Mouse (Mus musculus) liver, embryonic 11.5 days (tissue): Measurements from ENCODE around the gene Pramef6. TPM values are rescaled to one million over a fixed set of nuclear protein-coding genes. Genes with fewer than 3 reads are reported as not detected.
"Not testable (repeated sequence)": the region's sequence is repeated elsewhere in the genome, so short reads cannot be mapped to it uniquely, and the experiment has no call there.

Experiments used
- ATAC-seq: fragments of 200-750 bp; cut with Nextera tagmentation; replicated peaks from 2 replicates; pipeline ENCODE4 v1.8.0; 2017; ENCODE audit warnings: moderate number of reproducible peaks, mild to moderate bottlenecking, moderate TSS enrichment, moderate library complexity; ENCODE audit not compliant: low FRiP score
- DNase-seq: peaks from one replicate; pipeline ENCODE4 v3.0.0-alpha.2; 2017; ENCODE audit warnings: low spot score
- H3K27ac ChIP-seq: fragments of 300-500 bp; sonication (generic); 2 replicates; pipeline ENCODE4 v1.5.1; 2014; ENCODE audit warnings: mild to moderate bottlenecking, low read depth, low read length, control low read depth
- H3K27me3 ChIP-seq: fragments of 300-500 bp; sonication (generic); replicated peaks from 2 replicates; pipeline ENCODE4 v1.6.1; 2014; ENCODE audit warnings: low read length, mixed read lengths; ENCODE audit not compliant: control insufficient read depth, insufficient read depth
- H3K36me3 ChIP-seq: fragments of 300-500 bp; sonication (generic); 2 replicates; pipeline ENCODE4 v1.6.1; 2014; ENCODE audit warnings: mild to moderate bottlenecking, low read length, moderate library complexity, mixed read lengths; ENCODE audit not compliant: control insufficient read depth, insufficient read depth
- H3K4me1 ChIP-seq: fragments of 300-500 bp; sonication (generic); replicated peaks from 2 replicates; pipeline ENCODE4 v1.6.1; 2014; ENCODE audit warnings: low read length, mixed read lengths; ENCODE audit not compliant: control insufficient read depth, insufficient read depth
- H3K4me2 ChIP-seq: fragments of 300-500 bp; sonication (generic); 2 replicates; pipeline ENCODE4 v1.6.1; 2014; ENCODE audit warnings: mild to moderate bottlenecking, control low read depth, moderate library complexity
- H3K4me3 ChIP-seq: fragments of 300-500 bp; sonication (generic); 2 replicates; pipeline ENCODE4 v1.5.1; 2014; ENCODE audit warnings: low read depth, low read length, control low read depth
- H3K9ac ChIP-seq: fragments of 300-500 bp; sonication (generic); 2 replicates; pipeline ENCODE4 v1.6.1; 2014; ENCODE audit warnings: low read depth, low read length, control low read depth
- H3K9me3 ChIP-seq: fragments of 300-500 bp; sonication (generic); 2 replicates; pipeline ENCODE4 v1.6.1; 2016; ENCODE audit warnings: low read length, inconsistent platforms, mixed read lengths; ENCODE audit not compliant: control insufficient read depth
- WGBS: fragments of 180-500 bp; shearing (Covaris S2); extraction: QIAGEN DNeasy Blood & Tissue Kit; methylation state at CpG from one replicate; pipeline ENCODE4 v1.1.7; 2014; 5-methylcytosine and 5-hydroxymethylcytosine counted together
- polyA plus RNA-seq: library from polyadenylated mRNA; unstranded; fragments of >200 nt; fragmentation: Nextera tagmentation; extraction: Ambion mirVana; gene quantifications from 2 replicates; pipeline ENCODE4 v1.2.1, GENCODE M21; 2014

Pramef6 gene
- polyA plus RNA-seq: not detected in 2 replicates

- H3K4me3 ChIP-seq, H3K4me2 ChIP-seq: not testable (repeated sequence)
- 76% methylated on average over 1 of the region's 1 CpGs for WGBS
These were observed at the start of gene Pramef6 for GRCm38 (mm10) chr4:143900280-143900679. Gene Pramef6 (minus strand): TSS chr4:143900380.

DNA sequence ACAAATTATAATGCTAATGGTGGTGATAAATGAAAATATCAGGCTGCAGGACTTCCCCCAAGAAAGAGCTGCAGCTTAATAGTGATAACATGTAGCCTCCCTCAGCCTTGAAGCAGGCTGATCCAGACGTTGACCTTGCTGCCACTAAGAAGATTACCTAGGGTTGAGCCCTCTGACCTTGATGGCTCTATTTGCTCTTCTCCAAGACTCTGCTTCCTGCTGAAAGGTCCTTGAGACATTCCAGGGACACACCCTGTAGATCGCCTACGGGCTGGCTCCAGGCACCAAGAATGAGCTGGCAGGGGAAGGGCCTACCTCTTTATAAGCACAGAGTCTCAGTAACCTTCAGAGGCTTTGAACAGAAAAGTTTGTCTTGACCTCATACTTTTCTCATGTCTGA is 5.8 kb downstream of the Pramef6 start:
- H3K27ac ChIP-seq, ATAC-seq, H3K4me1 ChIP-seq, H3K4me3 ChIP-seq, H3K9me3 ChIP-seq, DNase-seq, H3K4me2 ChIP-seq, H3K36me3 ChIP-seq, H3K27me3 ChIP-seq, H3K9ac ChIP-seq: not testable (repeated sequence)
- 82% methylated on average over 3 of the region's 3 CpGs for WGBS

More at GRCm38 (mm10) chr4:143900280-143900679, at the start of gene Pramef6:
- not testable (repeated sequence) for H3K36me3 ChIP-seq, H3K9ac ChIP-seq, H3K9me3 ChIP-seq, H3K4me1 ChIP-seq, H3K27me3 ChIP-seq, DNase-seq, ATAC-seq, H3K27ac ChIP-seq

DNA sequence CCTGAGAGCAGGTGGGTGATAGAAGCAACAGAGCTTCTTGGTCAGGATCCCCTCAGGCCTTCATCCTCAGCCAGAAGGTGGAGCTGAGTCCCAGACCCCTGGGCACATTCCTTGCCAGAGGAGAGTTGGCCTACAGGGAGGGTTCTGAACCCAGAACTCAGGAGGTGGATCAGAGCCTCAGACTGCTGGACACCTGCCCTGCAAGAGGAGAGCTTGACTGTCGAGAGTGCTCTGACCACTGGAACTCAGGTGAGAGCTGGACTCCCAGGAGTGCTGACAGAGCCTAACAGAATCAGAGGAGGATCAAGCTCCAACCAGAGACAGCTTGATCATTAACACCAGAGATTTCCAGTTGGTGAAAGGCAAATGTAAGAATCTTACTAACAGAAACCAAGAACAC is 17.8 kb downstream of the Pramef6 start:
- 67% methylated on average over 1 of the region's 1 CpGs for WGBS
- H3K27ac ChIP-seq, H3K9ac ChIP-seq, ATAC-seq, H3K36me3 ChIP-seq, H3K27me3 ChIP-seq, H3K4me1 ChIP-seq, DNase-seq, H3K4me3 ChIP-seq, H3K4me2 ChIP-seq, H3K9me3 ChIP-seq: not testable (repeated sequence)

GRCm38 (mm10) chr4:143846197-143846596 is 54.0 kb downstream of the Pramef6 start, which contains the start of gene Gm13103:
Gene Gm13103 (plus strand): TSS chr4:143846497.
- not testable (repeated sequence) for H3K4me2 ChIP-seq, H3K4me1 ChIP-seq, H3K36me3 ChIP-seq, H3K27ac ChIP-seq, H3K4me3 ChIP-seq, ATAC-seq, H3K9me3 ChIP-seq, DNase-seq, H3K27me3 ChIP-seq, H3K9ac ChIP-seq

Other genes starting within 250 kb of the Pramef6 start
- not detected in 2 replicates for gene Gm13088, start 243.1 kb downstream of the Pramef6 start, polyA plus RNA-seq
- not detected in 2 replicates for gene Gm13089, start 197.7 kb downstream of the Pramef6 start, polyA plus RNA-seq
- gene Gm13078, start 180.9 kb downstream of the Pramef6 start, polyA plus RNA-seq: not detected in 2 replicates
- not detected in 2 replicates for gene Gm13023, start 111.0 kb downstream of the Pramef6 start, polyA plus RNA-seq
- gene Gm13084, start 84.3 kb downstream of the Pramef6 start, polyA plus RNA-seq: not detected in 2 replicates
- not detected in 2 replicates for gene Gm13103, start 53.9 kb downstream of the Pramef6 start, polyA plus RNA-seq
- gene Pramef25, start 50.6 kb upstream of the Pramef6 start, polyA plus RNA-seq: not detected in 2 replicates
- gene Gm13101, start 66.6 kb upstream of the Pramef6 start, polyA plus RNA-seq: not detected in 2 replicates
- gene Pramef17, start 94.0 kb upstream of the Pramef6 start, polyA plus RNA-seq: not detected in 2 replicates
- not detected in 2 replicates for gene Pramel4, start 158.7 kb upstream of the Pramef6 start, polyA plus RNA-seq
- gene Gm13102, start 206.1 kb upstream of the Pramef6 start, polyA plus RNA-seq: not detected in 2 replicates